In the genomic region with DNA sequence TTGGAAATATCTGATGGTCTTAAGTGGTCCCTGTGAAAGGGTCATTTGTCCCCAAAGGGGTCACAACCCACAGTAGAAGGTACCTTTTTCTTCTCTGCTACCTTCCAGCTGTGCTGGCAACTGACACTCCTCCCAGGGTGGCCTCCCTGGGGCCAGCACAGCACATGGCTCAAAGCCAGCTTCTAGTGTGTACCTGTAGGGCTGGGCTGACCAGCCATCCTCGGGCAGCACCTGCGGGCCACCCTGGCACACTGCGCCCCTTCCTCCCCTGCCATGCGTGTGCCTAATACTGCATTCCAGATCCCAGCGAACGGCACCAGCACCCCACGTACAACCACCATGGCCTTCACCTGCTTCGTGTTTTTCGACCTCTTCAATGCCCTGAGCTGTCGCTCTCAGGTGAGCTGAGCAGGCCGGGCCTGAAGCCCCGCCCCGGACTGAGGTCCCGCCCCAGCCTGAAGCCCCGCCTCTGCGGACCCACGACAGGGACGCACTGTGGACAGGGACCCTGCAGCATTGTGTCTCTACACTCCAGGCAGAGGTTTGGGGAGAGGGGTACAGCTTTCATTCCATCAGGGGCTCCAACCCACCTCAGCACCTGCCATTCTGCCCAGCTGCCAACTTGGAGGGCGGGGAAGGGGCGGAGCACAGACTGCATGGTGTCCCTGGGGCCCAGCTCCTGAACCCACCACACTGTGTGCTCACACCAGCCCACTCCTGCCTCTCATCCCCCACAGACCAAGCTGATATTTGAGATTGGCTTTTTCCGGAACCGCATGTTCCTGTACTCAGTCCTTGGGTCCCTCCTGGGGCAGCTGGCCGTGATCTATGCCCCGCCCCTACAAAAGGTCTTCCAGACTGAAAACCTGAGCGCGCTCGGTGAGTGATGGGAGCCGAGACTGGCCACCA, we compare ENCODE assay signal across 8 mouse cellular contexts. TPM values are rescaled to one million over a fixed set of nuclear protein-coding genes. Genes with fewer than 3 reads are reported as not detected.
DNase-seq lines count a peak whose midpoint lies in the region; ATAC-seq lines count a peak whose summit lies in the region.

No protein-coding gene starts in this region.

- H3K9ac ChIP-seq in hindbrain, embryonic 14.5 days: no peak overlapping the region; the same call in 1 of the 2 replicates
- peak overlapping the region; percentile 12 for H3K9ac ChIP-seq in liver, embryonic 12.5 days
- H3K9ac ChIP-seq in neural tube, embryonic 12.5 days: no peak overlapping the region

- no peaks in the 10 kb centered on the region for H3K9me3 ChIP-seq in hindbrain, embryonic 14.5 days (ENCODE audit: control insufficient read depth, low read length)
- no peaks in the 10 kb centered on the region for H3K9me3 ChIP-seq in liver, embryonic 12.5 days (replicated peaks)
- no peaks in the 10 kb centered on the region for H3K9me3 ChIP-seq in neural tube, embryonic 12.5 days

- H3K36me3 ChIP-seq in hindbrain, embryonic 14.5 days (replicated peaks; ENCODE audit: control insufficient read depth, insufficient read depth): 0 out of 2 replicates have a peak, but pooled peaks cover 7% of the 10 kb centered on the region
- no peaks in the 10 kb centered on the region for H3K36me3 ChIP-seq in liver, embryonic 12.5 days
- H3K36me3 ChIP-seq in neural tube, embryonic 12.5 days: peaks cover under 1% of the 10 kb centered on the region; the same call in 1 of the 2 replicates

- H3K4me3 ChIP-seq in hindbrain, embryonic 14.5 days (replicated peaks; ENCODE audit: low read length): peak overlapping the region; percentile 14
- H3K4me3 ChIP-seq in liver, embryonic 12.5 days: peak overlapping the region; percentile 49
- H3K4me3 ChIP-seq in neural tube, embryonic 12.5 days: 0 out of 2 replicates have a peak overlapping the region, but pooled peaks have one; percentile 7

- peak overlapping the region; percentile 39 for H3K4me2 ChIP-seq in hindbrain, embryonic 14.5 days (replicated peaks)
- peak overlapping the region; percentile 69 for H3K4me2 ChIP-seq in liver, embryonic 12.5 days
- H3K4me2 ChIP-seq in neural tube, embryonic 12.5 days (replicated peaks): peak overlapping the region; percentile 52

- intact Hi-C loops in left cerebral cortex, postnatal 25 days (cut with DNase I): no loop called here

- H3K27ac ChIP-seq in hindbrain, embryonic 14.5 days: no peak overlapping the region
- no peak overlapping the region for H3K27ac ChIP-seq in liver, embryonic 12.5 days
- H3K27ac ChIP-seq in neural tube, embryonic 12.5 days: no peak overlapping the region

- no peaks in the 10 kb centered on the region for H3K27me3 ChIP-seq in hindbrain, embryonic 14.5 days (ENCODE audit: control insufficient read depth, insufficient read depth, low read length)
- H3K27me3 ChIP-seq in liver, embryonic 12.5 days (replicated peaks): peaks cover 24% of the 10 kb centered on the region; the same call in 1 of the 2 replicates
- H3K27me3 ChIP-seq in neural tube, embryonic 12.5 days (replicated peaks): no peaks in the 10 kb centered on the region; the same call in 1 of the 2 replicates

- ATAC-seq in activated CD4-positive, CD25-positive, alpha-beta regulatory T cell, adult 4 months: peak; percentile 46
- ATAC-seq in hindbrain, embryonic 14.5 days (ENCODE audit: low FRiP score): 0 out of 2 replicates have a peak, but pooled peaks have one; percentile 32
- ATAC-seq in liver, embryonic 12.5 days: peak; percentile 42
- ATAC-seq in neural tube, embryonic 12.5 days (ENCODE audit: low FRiP score, low read depth): no peak

- 0 out of 2 replicates have a peak, but pooled peaks cover 13% of the 10 kb centered on the region for H3K4me1 ChIP-seq in hindbrain, embryonic 14.5 days (replicated peaks; ENCODE audit: control insufficient read depth, insufficient read depth, low read length)
- H3K4me1 ChIP-seq in liver, embryonic 12.5 days: peaks cover 19% of the 10 kb centered on the region
- peaks cover 15% of the 10 kb centered on the region for H3K4me1 ChIP-seq in neural tube, embryonic 12.5 days

- 22% methylated on average over 27 of the region's 28 CpGs for WGBS in hindbrain, embryonic 14.5 days
- WGBS in liver, embryonic 12.5 days (ENCODE audit: insufficient replicate concordance): 17% methylated on average over 28 of the region's 28 CpGs
- WGBS in neural tube, embryonic 12.5 days: 18% methylated on average over 28 of the region's 28 CpGs

- DNase-seq in A20 (ENCODE audit: low read depth, low spot score): peak; percentile 28
- no peak for DNase-seq in hindbrain, embryonic 14.5 days (ENCODE audit: low spot score)
- DNase-seq in cerebellum, adult 11 months: no peak
- DNase-seq in cerebellum, adult 9-10 months: no peak
- no peak for DNase-seq in left cerebral cortex, postnatal 25 days (ENCODE audit: low spot score in 2 of 2)

RNA-seq across cellular contexts. Expression of gene Tldc1, which starts 22.7 kb away (rescaled TPM):
- 10 to 100 TPM in 1 of 2 experiments, 1 to 10 TPM in 1; 8.8 to 11.1 TPM for polyA plus RNA-seq in activated CD4-positive, CD25-positive, alpha-beta regulatory T cell, adult 4 months (2017; shearing (Covaris generic))
- polyA plus RNA-seq in hindbrain, embryonic 14.5 days (2014; fragmentation: Nextera tagmentation; extraction: Ambion mirVana): 6.5 and 7.4 TPM in 2 replicates
- 6.1 and 6.7 TPM in 2 replicates for polyA plus RNA-seq in liver, embryonic 12.5 days (2016; fragmentation: Nextera tagmentation; extraction: Ambion mirVana)
- 11.6 and 12.1 TPM in 2 replicates for polyA plus RNA-seq in neural tube, embryonic 12.5 days (2016; fragmentation: Nextera tagmentation; extraction: Ambion mirVana)
- total RNA-seq in left cerebral cortex, postnatal 25 days (2021): 10 to 100 TPM; 17.0 to 17.4 TPM

RNA-seq across cellular contexts. Expression of gene Atp2c2, which starts 55.7 kb away (rescaled TPM):
- not detected for polyA plus RNA-seq in activated CD4-positive, CD25-positive, alpha-beta regulatory T cell, adult 4 months (2017; shearing (Covaris generic))
- polyA plus RNA-seq in hindbrain, embryonic 14.5 days (2014; fragmentation: Nextera tagmentation; extraction: Ambion mirVana): 0.13 and 0.22 TPM in 2 replicates
- 0.07 and 0.14 TPM in 2 replicates for polyA plus RNA-seq in liver, embryonic 12.5 days (2016; fragmentation: Nextera tagmentation; extraction: Ambion mirVana)
- 0.33 and 0.55 TPM in 2 replicates for polyA plus RNA-seq in neural tube, embryonic 12.5 days (2016; fragmentation: Nextera tagmentation; extraction: Ambion mirVana)
- 1 to 10 TPM; 1.9 to 2.1 TPM for total RNA-seq in left cerebral cortex, postnatal 25 days (2021)
